Mouse (Mus musculus): Measurements from ENCODE around the gene Ube2b. TPM values are rescaled to one million over a fixed set of nuclear protein-coding genes. Genes with fewer than 3 reads are reported as not detected.

Ube2b gene
- polyA plus RNA-seq, 1 experiment from 2014 or later: 279 TPM

GRCm38 (mm10) chr11:51944239-51944638, 56.3 kb downstream of the Ube2b start:
- H3K36me3 ChIP-seq: no peaks in the 10 kb centered on the region
- no peak overlapping the region for H3K4me3 ChIP-seq
- ATAC-seq (ENCODE audit: low read depth): no peak
- peaks cover 22% of the 10 kb centered on the region for H3K4me1 ChIP-seq (replicated peaks)
- no peak overlapping the region for H3K9ac ChIP-seq
- no peaks in the 10 kb centered on the region for H3K9me3 ChIP-seq
- no peak overlapping the region for H3K27ac ChIP-seq (replicated peaks)
- WGBS: 78% methylated on average over 3 of the region's 3 CpGs
- H3K4me2 ChIP-seq: no peak overlapping the region
- no peaks in the 10 kb centered on the region for H3K27me3 ChIP-seq

GRCm38 (mm10) chr11:51943500-51943841, 57.1 kb downstream of the Ube2b start:
- Histone ChIP-seq H3K9ac (0 out of 2 replicates have a peak overlapping the region, but pooled peaks have one; percentile 27), H3K27me3 (no peaks in the 10 kb centered on the region)
- 53% methylated on average over 6 of the region's 6 CpGs for WGBS

DNA sequence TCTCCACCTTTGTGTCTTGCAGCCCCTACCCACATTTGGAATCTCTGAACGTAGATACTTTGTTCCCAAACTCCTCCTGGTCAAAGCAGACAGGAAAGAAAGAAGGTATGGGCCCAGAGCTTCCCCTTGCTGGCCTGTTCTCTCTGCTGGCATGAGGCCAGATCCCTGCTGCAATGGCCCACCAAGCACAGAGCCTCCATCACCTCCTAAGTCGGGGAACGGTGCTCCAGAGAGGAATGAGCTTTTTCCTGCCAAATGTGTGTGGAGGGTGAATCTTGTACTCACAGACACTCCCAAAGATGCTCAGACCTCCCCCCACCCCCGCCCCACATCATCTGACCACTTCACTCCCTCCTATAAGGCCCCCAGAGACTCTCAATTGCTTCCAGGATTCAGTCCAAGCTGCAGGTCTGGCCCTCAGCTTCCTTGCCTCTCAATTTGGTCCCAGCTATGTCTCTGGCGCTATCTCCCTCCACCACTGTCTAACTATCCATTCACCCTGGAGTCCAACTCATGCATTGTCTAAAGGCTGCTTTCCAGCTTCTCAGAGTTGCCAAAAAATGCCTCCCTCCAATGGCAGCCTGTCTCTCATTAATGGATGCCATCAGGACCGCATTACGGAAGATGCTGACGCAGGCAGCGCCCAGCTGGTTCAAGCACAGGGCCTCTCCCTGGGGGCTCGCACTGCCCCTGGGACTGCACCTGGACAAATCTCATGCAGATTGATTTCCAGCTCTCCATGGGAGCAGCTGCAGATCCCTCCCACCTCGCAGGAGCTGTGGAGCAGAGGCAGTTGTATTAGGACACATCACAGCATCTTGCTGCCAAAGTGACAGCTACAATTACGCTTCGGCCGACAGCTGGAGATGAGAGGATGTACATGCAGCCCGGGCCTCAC, 57.7 kb downstream of the Ube2b start:
- WGBS: 47% methylated on average over 15 of the region's 15 CpGs
- Histone ChIP-seq H3K4me2 (peak overlapping the region; percentile 23), H3K4me3 (no peak overlapping the region), H3K4me1 (replicated peaks) (peaks cover 22% of the 10 kb centered on the region), H3K9ac (0 out of 2 replicates have a peak overlapping the region, but pooled peaks have one; percentile 27), H3K27me3 (no peaks in the 10 kb centered on the region), H3K27ac (replicated peaks) (peak overlapping the region; percentile 10; the same call in 1 of the 2 replicates), H3K36me3 (no peaks in the 10 kb centered on the region), H3K9me3 (no peaks in the 10 kb centered on the region)
- peak; percentile 67 for ATAC-seq (ENCODE audit: low read depth)

More at GRCm38 (mm10) chr11:51943500-51943841, 57.1 kb downstream of the Ube2b start:
- Histone ChIP-seq H3K4me2 (peak overlapping the region; percentile 23), H3K27ac (replicated peaks) (peak overlapping the region; percentile 10; the same call in 1 of the 2 replicates), H3K4me1 (replicated peaks) (peaks cover 22% of the 10 kb centered on the region), H3K9me3 (no peaks in the 10 kb centered on the region), H3K4me3 (no peak overlapping the region), H3K36me3 (no peaks in the 10 kb centered on the region)
- no peak for ATAC-seq (ENCODE audit: low read depth)

GRCm38 (mm10) chr11:51940511-51940955, 60.0 kb downstream of the Ube2b start:
- H3K4me1 ChIP-seq (replicated peaks): peaks cover 25% of the 10 kb centered on the region
- no peaks in the 10 kb centered on the region for H3K36me3 ChIP-seq
- no peaks in the 10 kb centered on the region for H3K27me3 ChIP-seq
- no peak for ATAC-seq (ENCODE audit: low read depth)
- no peak overlapping the region for H3K4me2 ChIP-seq
- H3K4me3 ChIP-seq: no peak overlapping the region
- H3K9me3 ChIP-seq: no peaks in the 10 kb centered on the region
- no peak overlapping the region for H3K9ac ChIP-seq
- H3K27ac ChIP-seq (replicated peaks): no peak overlapping the region
- WGBS: 73% methylated on average over 13 of the region's 13 CpGs

GRCm38 (mm10) chr11:51939590-51939955, 61.0 kb downstream of the Ube2b start:
- no peak overlapping the region for H3K9ac ChIP-seq
- H3K4me3 ChIP-seq: no peak overlapping the region
- no peak for ATAC-seq (ENCODE audit: low read depth)
- 87% methylated on average over 8 of the region's 8 CpGs for WGBS
- no peaks in the 10 kb centered on the region for H3K9me3 ChIP-seq
- H3K27ac ChIP-seq (replicated peaks): no peak overlapping the region
- no peaks in the 10 kb centered on the region for H3K36me3 ChIP-seq
- no peak overlapping the region for H3K4me2 ChIP-seq
- peaks cover 18% of the 10 kb centered on the region for H3K4me1 ChIP-seq (replicated peaks)
- no peaks in the 10 kb centered on the region for H3K27me3 ChIP-seq

- Histone ChIP-seq H3K27ac (replicated peaks) (no peak overlapping the region), H3K36me3 (no peaks in the 10 kb centered on the region), H3K9me3 (no peaks in the 10 kb centered on the region), H3K27me3 (no peaks in the 10 kb centered on the region), H3K4me2 (no peak overlapping the region), H3K4me1 (replicated peaks) (peaks cover 18% of the 10 kb centered on the region), H3K4me3 (no peak overlapping the region), H3K9ac (no peak overlapping the region)
- 84% methylated on average over 12 of the region's 12 CpGs for WGBS
- ATAC-seq (ENCODE audit: low read depth): no peak
Measured at GRCm38 (mm10) chr11:51938817-51939589, 61.6 kb downstream of the Ube2b start.

GRCm38 (mm10) chr11:51937361-51937781, 63.2 kb downstream of the Ube2b start:
- Histone ChIP-seq H3K9me3 (no peaks in the 10 kb centered on the region), H3K4me2 (no peak overlapping the region), H3K36me3 (no peaks in the 10 kb centered on the region), H3K9ac (no peak overlapping the region), H3K27me3 (no peaks in the 10 kb centered on the region), H3K4me3 (no peak overlapping the region), H3K27ac (replicated peaks) (peak overlapping the region; percentile 28; the same call in 1 of the 2 replicates), H3K4me1 (replicated peaks) (0 out of 2 replicates have a peak, but pooled peaks cover 4% of the 10 kb centered on the region)
- no peak for ATAC-seq (ENCODE audit: low read depth)
- WGBS: 45% methylated on average over 6 of the region's 6 CpGs

DNA sequence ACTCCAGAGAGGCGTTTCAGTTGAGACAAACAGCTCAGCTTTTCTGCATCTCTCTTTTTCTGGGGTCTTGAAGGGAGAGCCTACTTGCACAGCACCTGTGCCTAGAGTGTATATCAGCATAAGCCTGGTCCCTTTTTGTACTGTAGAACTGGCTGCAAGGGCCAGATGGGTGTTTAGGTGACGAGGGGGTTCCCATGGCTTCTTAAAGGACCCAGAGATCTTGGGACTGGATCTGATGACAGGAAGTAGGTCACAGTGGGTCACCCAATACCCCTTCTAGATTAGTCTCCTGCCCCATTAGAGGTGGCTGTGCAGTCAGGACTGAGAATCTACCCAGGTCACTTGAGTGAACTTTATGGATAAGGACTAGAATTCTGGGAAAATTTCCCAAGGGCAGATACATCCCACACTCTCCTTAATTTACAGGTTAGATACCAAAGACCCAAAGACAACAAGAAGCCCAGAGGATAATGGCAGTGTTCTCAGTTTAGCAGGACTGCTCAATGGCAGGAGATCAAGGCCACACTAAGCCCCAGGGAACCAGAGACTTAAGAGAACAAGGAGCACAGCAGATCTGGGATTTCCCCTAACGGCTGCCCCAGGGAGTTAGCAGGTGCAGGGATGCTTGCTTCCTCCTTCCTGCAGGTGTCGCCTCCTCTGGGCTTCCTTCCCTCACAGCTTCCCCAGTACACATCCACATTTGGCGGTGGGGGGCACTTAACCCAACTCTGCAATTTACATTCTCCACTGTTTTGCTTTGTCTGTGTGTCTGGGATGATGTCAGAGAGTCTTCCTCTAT, 64.7 kb downstream of the Ube2b start:
- Histone ChIP-seq H3K9me3 (no peaks in the 10 kb centered on the region), H3K36me3 (no peaks in the 10 kb centered on the region), H3K4me3 (no peak overlapping the region), H3K27me3 (no peaks in the 10 kb centered on the region), H3K4me2 (no peak overlapping the region), H3K27ac (replicated peaks) (no peak overlapping the region), H3K4me1 (replicated peaks) (0 out of 2 replicates have a peak, but pooled peaks cover 4% of the 10 kb centered on the region), H3K9ac (no peak overlapping the region)
- WGBS: 78% methylated on average over 5 of the region's 5 CpGs
- ATAC-seq (ENCODE audit: low read depth): no peak

Other genes starting within 250 kb of the Ube2b start
- 14.7 and 17.3 TPM in 2 replicates for gene Sec24a, start 237.1 kb downstream of the Ube2b start, polyA plus RNA-seq (2015; fragmentation: Nextera tagmentation; extraction: Ambion mirVana)
- 200 and 212 TPM in 2 replicates for gene Sar1b, start 237.1 kb downstream of the Ube2b start, polyA plus RNA-seq (2015; fragmentation: Nextera tagmentation; extraction: Ambion mirVana)
- gene Jade2, start 143.1 kb downstream of the Ube2b start, polyA plus RNA-seq (2015; fragmentation: Nextera tagmentation; extraction: Ambion mirVana): 0.33 and 0.46 TPM in 2 replicates
- 115 and 116 TPM in 2 replicates for gene Cdkn2aipnl, start 33.1 kb downstream of the Ube2b start, polyA plus RNA-seq (2015; fragmentation: Nextera tagmentation; extraction: Ambion mirVana)
- gene Cdkl3, start 3.5 kb upstream of the Ube2b start, polyA plus RNA-seq (2015; fragmentation: Nextera tagmentation; extraction: Ambion mirVana): 23.7 and 24.2 TPM in 2 replicates
- gene Ppp2ca, start 97.9 kb upstream of the Ube2b start, polyA plus RNA-seq (2015; fragmentation: Nextera tagmentation; extraction: Ambion mirVana): 137 and 141 TPM in 2 replicates
- gene Olfr1373, start 144.8 kb upstream of the Ube2b start, polyA plus RNA-seq (2015; fragmentation: Nextera tagmentation; extraction: Ambion mirVana): not detected in 2 replicates
- gene Olfr1371, start 213.2 kb upstream of the Ube2b start, polyA plus RNA-seq (2015; fragmentation: Nextera tagmentation; extraction: Ambion mirVana): not detected in 2 replicates
- 1,170 and 1,204 TPM in 2 replicates for gene Skp1a, start 231.2 kb upstream of the Ube2b start, polyA plus RNA-seq (2015; fragmentation: Nextera tagmentation; extraction: Ambion mirVana)

All from neural tube, embryonic 13.5 days (tissue).